Mouse (Mus musculus) lung, postnatal 0 days (tissue): ENCODE data around the gene Gbx2.

Source experiments
- CTCF ChIP-seq: IDR thresholded peaks from 2 replicates; pipeline ENCODE4 v1.5.1; 2016; ENCODE audit warnings: antibody characterized with exemption, mild to moderate bottlenecking
- EP300 ChIP-seq: IDR thresholded peaks from 2 replicates; pipeline ENCODE4 v1.6.1; 2016; ENCODE audit warnings: antibody characterized with exemption, mild to moderate bottlenecking, control low read depth

DNA sequence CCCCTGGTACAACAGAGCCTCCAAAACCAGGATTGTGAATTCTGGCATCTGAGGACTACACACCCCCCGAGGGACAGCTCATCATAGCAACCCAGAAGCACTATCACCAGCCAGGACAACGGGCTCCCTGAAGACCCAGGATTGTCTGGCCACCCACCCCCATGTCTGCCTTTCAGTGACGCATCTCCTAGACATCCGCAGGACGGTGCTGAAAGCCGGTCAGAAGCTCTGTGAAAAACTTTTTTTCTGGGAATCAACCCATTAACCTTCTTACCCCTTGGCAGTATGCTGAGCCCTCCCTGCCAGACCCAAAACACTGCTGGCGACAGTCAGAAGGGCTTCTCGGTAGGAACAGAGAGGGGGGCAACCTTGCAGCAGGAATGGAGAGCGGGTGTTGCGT lies 50.1 kb downstream of the Gbx2 start:
- TF ChIP-seq CTCF = no peak
- no peak for TF ChIP-seq EP300
